14 mouse cellular contexts compared by ENCODE assay signal in genomic region chr12:8818233-8818672, GRCm38 (mm10). TPM values are rescaled to one million over a fixed set of nuclear protein-coding genes. Genes with fewer than 3 reads are reported as not detected.
DNase-seq lines count a peak whose midpoint lies in the region; ATAC-seq and TF ChIP-seq lines count a peak whose summit lies in the region.
"Had no signal": no experiment of that assay in that cellular context is flagged by ENCODE, and none has a peak within 500 bp of the region (broad histone marks: within the 10 kb centered on the region; RNA-seq: fewer than 3 reads in every experiment).

No protein-coding gene starts in this region.

- H3K27me3 ChIP-seq in forebrain, embryonic 10.5 days (ENCODE audit: poor library complexity, severe bottlenecking) = no peaks in the 10 kb centered on the region
- H3K27me3 ChIP-seq in forebrain, embryonic 12.5 days = no peaks in the 10 kb centered on the region
- H3K27me3 ChIP-seq in hindbrain, embryonic 16.5 days (replicated peaks; ENCODE audit: control insufficient read depth, insufficient read depth, low read length) = no peaks in the 10 kb centered on the region
- H3K27me3 ChIP-seq in hindbrain, embryonic 10.5 days (ENCODE audit: insufficient read depth, poor library complexity, severe bottlenecking) = no peaks in the 10 kb centered on the region
- no peaks in the 10 kb centered on the region for H3K27me3 ChIP-seq in hindbrain, postnatal 0 days (ENCODE audit: insufficient read depth, low read length)
- no peaks in the 10 kb centered on the region for H3K27me3 ChIP-seq in midbrain, embryonic 16.5 days (ENCODE audit: control insufficient read depth, insufficient read depth, low read depth, low read length)
- H3K27me3 ChIP-seq: embryonic facial prominence, embryonic 12.5 days had no signal

- ATAC-seq in forebrain, embryonic 12.5 days (ENCODE audit: low FRiP score) = no peak
- no peak for ATAC-seq in hindbrain, embryonic 16.5 days
- ATAC-seq in hindbrain, postnatal 0 days = no peak
- no peak for ATAC-seq in midbrain, embryonic 16.5 days
- ATAC-seq in monocyte, adult 5-6 weeks (replicated peaks; ENCODE audit: insufficient number of reproducible peaks, low FRiP score, low TSS enrichment, poor library complexity, severe bottlenecking) = no peak

- H3K4me1 ChIP-seq in forebrain, embryonic 10.5 days = peaks cover 5% of the 10 kb centered on the region
- no peaks in the 10 kb centered on the region for H3K4me1 ChIP-seq in forebrain, embryonic 12.5 days
- peaks cover 4% of the 10 kb centered on the region for H3K4me1 ChIP-seq in hindbrain, embryonic 16.5 days (ENCODE audit: control insufficient read depth, insufficient read depth, low read depth, low read length)
- H3K4me1 ChIP-seq in hindbrain, embryonic 10.5 days (replicated peaks) = peaks cover 5% of the 10 kb centered on the region
- 0 out of 2 replicates have a peak, but pooled peaks cover 5% of the 10 kb centered on the region for H3K4me1 ChIP-seq in hindbrain, postnatal 0 days (ENCODE audit: insufficient read depth, low read length)
- H3K4me1 ChIP-seq in midbrain, embryonic 16.5 days (ENCODE audit: control insufficient read depth, insufficient read depth, low read length) = peaks cover 3% of the 10 kb centered on the region; the same call in 1 of the 2 replicates

- no peak overlapping the region for H3K4me3 ChIP-seq in forebrain, embryonic 10.5 days
- H3K4me3 ChIP-seq in forebrain, embryonic 12.5 days (replicated peaks) = no peak overlapping the region
- H3K4me3 ChIP-seq in hindbrain, embryonic 16.5 days (ENCODE audit: low read length) = no peak overlapping the region
- H3K4me3 ChIP-seq in hindbrain, embryonic 10.5 days = no peak overlapping the region
- no peak overlapping the region for H3K4me3 ChIP-seq in hindbrain, postnatal 0 days (ENCODE audit: low read length)
- no peak overlapping the region for H3K4me3 ChIP-seq in midbrain, embryonic 16.5 days (ENCODE audit: low read depth, low read length)
- H3K4me3 ChIP-seq: embryonic facial prominence, embryonic 12.5 days had no signal

- H3K9ac ChIP-seq in forebrain, embryonic 12.5 days = no peak overlapping the region
- H3K9ac ChIP-seq in hindbrain, embryonic 16.5 days (ENCODE audit: low read depth, low read length) = no peak overlapping the region; the same call in 1 of the 2 replicates
- no peak overlapping the region for H3K9ac ChIP-seq in hindbrain, postnatal 0 days (replicated peaks; ENCODE audit: low read length)
- H3K9ac ChIP-seq in midbrain, embryonic 16.5 days (ENCODE audit: low read depth, low read length) = no peak overlapping the region
- H3K9ac ChIP-seq: embryonic facial prominence, embryonic 12.5 days had no signal

- WGBS in forebrain, embryonic 10.5 days = 64% methylated on average over 3 of the region's 3 CpGs
- WGBS in forebrain, embryonic 12.5 days = 55% methylated on average over 3 of the region's 3 CpGs
- 44% methylated on average over 3 of the region's 3 CpGs for WGBS in hindbrain, embryonic 16.5 days
- WGBS in hindbrain, embryonic 10.5 days = 56% methylated on average over 3 of the region's 3 CpGs
- 36% methylated on average over 3 of the region's 3 CpGs for WGBS in hindbrain, postnatal 0 days
- 43% methylated on average over 3 of the region's 3 CpGs for WGBS in midbrain, embryonic 16.5 days

- no peak for TF ChIP-seq CTCF in hindbrain, postnatal 0 days (IDR thresholded peaks at IDR 0.05; ENCODE audit: low read depth)

- no peak overlapping the region for H3K4me2 ChIP-seq in forebrain, embryonic 12.5 days
- H3K4me2 ChIP-seq in hindbrain, embryonic 16.5 days (ENCODE audit: low read length) = peak overlapping the region; percentile 25; the same call in 1 of the 2 replicates
- H3K4me2 ChIP-seq in hindbrain, postnatal 0 days (ENCODE audit: low read depth, low read length) = peak overlapping the region; percentile 22; the same call in 1 of the 2 replicates
- H3K4me2 ChIP-seq in midbrain, embryonic 16.5 days (ENCODE audit: low read length) = 0 out of 2 replicates have a peak overlapping the region, but pooled peaks have one; percentile 27
- H3K4me2 ChIP-seq: embryonic facial prominence, embryonic 12.5 days had no signal

- no peak for DNase-seq in forebrain, embryonic 10.5 days (ENCODE audit: extremely low spot score, low spot score)
- no peak for DNase-seq in hindbrain, embryonic 10.5 days (ENCODE audit: low spot score)
- no peak for DNase-seq in hindbrain, postnatal 0 days (ENCODE audit: low spot score)
- DNase-seq in spleen, postnatal 10 days (ENCODE audit: low spot score in 2 of 2) = no peak
- DNase-seq: B cell, adult 2 months; lung, adult 2 months; spleen, adult 18-20 months; thymus, adult 2 months had no signal

- no peaks in the 10 kb centered on the region for H3K36me3 ChIP-seq in forebrain, embryonic 10.5 days (replicated peaks)
- H3K36me3 ChIP-seq in forebrain, embryonic 12.5 days (replicated peaks) = no peaks in the 10 kb centered on the region
- H3K36me3 ChIP-seq in hindbrain, embryonic 16.5 days (ENCODE audit: control insufficient read depth, insufficient read depth, low read length) = no peaks in the 10 kb centered on the region
- H3K36me3 ChIP-seq in hindbrain, embryonic 10.5 days = no peaks in the 10 kb centered on the region
- H3K36me3 ChIP-seq in hindbrain, postnatal 0 days (ENCODE audit: insufficient read depth, low read length) = no peaks in the 10 kb centered on the region
- H3K36me3 ChIP-seq in midbrain, embryonic 16.5 days (ENCODE audit: control insufficient read depth, insufficient read depth, low read length) = no peaks in the 10 kb centered on the region
- H3K36me3 ChIP-seq: embryonic facial prominence, embryonic 12.5 days; G1E had no signal

- peak overlapping the region; percentile 51; the same call in 1 of the 2 replicates for H3K27ac ChIP-seq in forebrain, embryonic 10.5 days
- H3K27ac ChIP-seq in forebrain, embryonic 12.5 days = no peak overlapping the region
- H3K27ac ChIP-seq in hindbrain, embryonic 16.5 days (ENCODE audit: low read depth, low read length) = no peak overlapping the region
- H3K27ac ChIP-seq in hindbrain, embryonic 10.5 days = no peak overlapping the region
- H3K27ac ChIP-seq in hindbrain, postnatal 0 days = no peak overlapping the region
- H3K27ac ChIP-seq in midbrain, embryonic 16.5 days (ENCODE audit: low read length) = no peak overlapping the region
- H3K27ac ChIP-seq: embryonic facial prominence, embryonic 12.5 days had no signal

- H3K9me3 ChIP-seq in forebrain, embryonic 10.5 days = no peaks in the 10 kb centered on the region
- no peaks in the 10 kb centered on the region for H3K9me3 ChIP-seq in forebrain, embryonic 12.5 days
- H3K9me3 ChIP-seq in hindbrain, embryonic 16.5 days (ENCODE audit: control insufficient read depth, low read length) = no peaks in the 10 kb centered on the region
- H3K9me3 ChIP-seq in hindbrain, embryonic 10.5 days = no peaks in the 10 kb centered on the region
- H3K9me3 ChIP-seq in hindbrain, postnatal 0 days (ENCODE audit: low read length) = no peaks in the 10 kb centered on the region
- H3K9me3 ChIP-seq in midbrain, embryonic 16.5 days (replicated peaks; ENCODE audit: control insufficient read depth, low read length, poor library complexity, severe bottlenecking) = no peaks in the 10 kb centered on the region
- H3K9me3 ChIP-seq: embryonic facial prominence, embryonic 12.5 days; G1E had no signal

RNA-seq across cellular contexts. Expression of gene Sdc1, which starts 47.1 kb away (rescaled TPM):
- 133 and 140 TPM in 2 replicates for polyA plus RNA-seq in forebrain, embryonic 10.5 days (2016; fragmentation: Nextera tagmentation; extraction: Ambion mirVana)
- 70.3 and 72.7 TPM in 2 replicates for polyA plus RNA-seq in forebrain, embryonic 12.5 days (2016; fragmentation: Nextera tagmentation; extraction: Ambion mirVana)
- 18.0 and 21.5 TPM in 2 replicates for polyA plus RNA-seq in hindbrain, embryonic 16.5 days (2015; fragmentation: Nextera tagmentation; extraction: Ambion mirVana)
- polyA plus RNA-seq in hindbrain, embryonic 10.5 days (2016; fragmentation: Nextera tagmentation; extraction: Ambion mirVana) = 92.2 and 117 TPM in 2 replicates
- total RNA-seq in hindbrain, postnatal 0 days (2014; rRNA removed) = 17.1 and 20.6 TPM in 2 replicates
- polyA plus RNA-seq in hindbrain, postnatal 0 days (2015; fragmentation: Nextera tagmentation; extraction: Ambion mirVana) = 12.5 and 14.0 TPM in 2 replicates
- polyA plus RNA-seq in midbrain, embryonic 16.5 days (2015; fragmentation: Nextera tagmentation; extraction: Ambion mirVana) = 16.7 and 19.0 TPM in 2 replicates
- total RNA-seq in monocyte, adult 5-6 weeks (2017) = 4.6 to 7.4 TPM (median 5.4 TPM) in 3 replicates
